Mouse (Mus musculus): ENCODE measurements around the gene Stk38l.

Stk38l gene

GRCm38 (mm10) chr6:146776610-146777389, 52.0 kb downstream of the Stk38l start:
- DNase-seq: no peak

- no peak for DNase-seq
These were observed 53.3 kb downstream of the Stk38l start for GRCm38 (mm10) chr6:146778055-146778454.

- DNase-seq: no peak
These were observed 56.8 kb downstream of the Stk38l start for GRCm38 (mm10) chr6:146781566-146781965.

- no peak for DNase-seq
These were observed 68.7 kb downstream of the Stk38l start for GRCm38 (mm10) chr6:146793527-146793926.

GRCm38 (mm10) chr6:146795166-146795923, 70.5 kb downstream of the Stk38l start:
- no peak for DNase-seq

GRCm38 (mm10) chr6:146795924-146796545, 71.2 kb downstream of the Stk38l start, which contains the start of gene Arntl2:
TSS of gene Arntl2 (plus strand) at chr6:146796055.
- DNase-seq: peak; percentile 15 to 33

GRCm38 (mm10) chr6:146797446-146797845, 72.7 kb downstream of the Stk38l start:
- DNase-seq: no peak

- DNase-seq: no peak
These were observed 85.2 kb downstream of the Stk38l start for GRCm38 (mm10) chr6:146809991-146810390.

- no peak for DNase-seq
These were observed 88.2 kb downstream of the Stk38l start for GRCm38 (mm10) chr6:146813007-146813406.

- no peak for DNase-seq
These were observed 95.6 kb downstream of the Stk38l start for GRCm38 (mm10) chr6:146820177-146820965.

- no peak for DNase-seq
These were observed 97.2 kb downstream of the Stk38l start for GRCm38 (mm10) chr6:146821958-146822357.

- peak; percentile 32 to 44 for DNase-seq
These were observed 100.1 kb downstream of the Stk38l start for GRCm38 (mm10) chr6:146824727-146825486.

GRCm38 (mm10) chr6:146825487-146825773, 100.6 kb downstream of the Stk38l start:
- no peak for DNase-seq

Data from thymus, postnatal 36 days (tissue).